Mouse (Mus musculus) heart, postnatal 25 days (tissue): ENCODE results near the gene Tanc1. TPM values are rescaled to one million over a fixed set of nuclear protein-coding genes. Genes with fewer than 3 reads are reported as not detected.

ENCODE experiments used
- DNase-seq: peaks from one replicate; pipeline ENCODE4 v3.0.0; 2022; ENCODE audit warnings: low spot score
- intact Hi-C: fragments of 180-260 bp; cut with DNase I; formaldehyde crosslinking; loops from one replicate; pipeline ENCODE4 v1.15.1; 2025
- total RNA-seq, 2 experiments: library from RNA; stranded (reverse); gene quantifications; 2 replicates each; pipeline ENCODE4 v1.2.3; 2021

Tanc1 gene
- total RNA-seq, 2 experiments from 2014 or later, result 27.1 to 29.3 TPM

DNA sequence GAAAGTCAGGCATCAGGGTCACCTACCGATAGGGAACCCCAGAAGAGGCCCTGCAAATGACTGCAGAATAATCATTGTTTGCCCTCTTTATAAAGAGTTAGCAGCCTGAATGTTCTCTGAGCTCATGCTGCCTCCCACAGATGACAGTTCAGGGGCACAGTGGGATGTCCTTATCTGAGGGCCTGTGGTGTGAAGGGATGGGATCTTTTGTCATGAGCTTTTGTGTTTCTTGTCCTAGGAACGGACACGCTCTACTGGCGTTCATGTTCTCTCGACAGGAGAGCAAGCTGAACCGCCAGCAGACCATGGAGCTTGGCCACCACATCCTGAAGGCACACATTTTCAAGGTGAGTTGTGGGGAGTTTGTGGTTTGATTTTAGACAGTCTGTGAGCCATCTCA, 194.2 kb downstream of the Tanc1 start:
- intact Hi-C loops, result no loop called here
- no peak for DNase-seq

DNA sequence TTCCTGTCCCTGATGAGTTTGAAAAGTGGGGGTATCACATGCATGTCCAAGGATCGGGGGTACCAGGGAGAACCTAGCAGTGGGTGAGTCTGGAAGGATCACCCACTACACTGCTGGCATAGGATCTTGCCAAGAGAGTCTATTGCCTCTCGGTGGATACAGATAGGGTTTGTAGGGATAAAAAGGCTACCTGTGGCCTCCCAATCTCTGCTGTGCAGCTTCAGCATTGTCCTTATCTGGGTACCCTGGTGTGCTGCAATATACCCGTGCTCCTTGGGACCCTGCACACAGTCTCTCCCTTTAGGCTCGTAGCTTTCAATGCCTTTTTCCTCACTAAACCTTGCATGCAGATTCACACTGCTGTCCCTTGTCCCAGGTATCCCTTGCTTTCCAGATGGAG, 196.8 kb downstream of the Tanc1 start:
- no peak for DNase-seq
- intact Hi-C loops, result no loop called here

DNA sequence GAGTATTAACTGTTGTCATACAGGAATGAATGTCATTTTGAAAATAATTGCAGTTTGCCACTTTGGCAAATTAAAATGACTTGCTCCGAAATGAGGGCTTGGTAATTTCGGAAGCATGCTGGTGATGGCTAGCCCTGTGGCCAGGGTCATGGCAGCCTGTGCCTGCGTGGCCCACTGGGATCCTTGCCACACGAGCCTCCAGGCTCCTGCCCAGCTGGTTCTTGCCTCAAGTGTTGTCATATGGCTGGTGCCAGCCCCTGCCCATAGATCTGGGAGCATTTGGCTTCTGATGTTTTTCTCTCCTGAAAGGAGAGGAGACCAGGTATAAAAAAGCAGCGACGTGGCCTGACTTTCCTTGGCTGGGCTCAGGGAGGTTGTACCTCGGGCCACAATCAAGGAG, 198.2 kb downstream of the Tanc1 start:
- DNase-seq, result no peak
- intact Hi-C loops, result no loop called here

DNA sequence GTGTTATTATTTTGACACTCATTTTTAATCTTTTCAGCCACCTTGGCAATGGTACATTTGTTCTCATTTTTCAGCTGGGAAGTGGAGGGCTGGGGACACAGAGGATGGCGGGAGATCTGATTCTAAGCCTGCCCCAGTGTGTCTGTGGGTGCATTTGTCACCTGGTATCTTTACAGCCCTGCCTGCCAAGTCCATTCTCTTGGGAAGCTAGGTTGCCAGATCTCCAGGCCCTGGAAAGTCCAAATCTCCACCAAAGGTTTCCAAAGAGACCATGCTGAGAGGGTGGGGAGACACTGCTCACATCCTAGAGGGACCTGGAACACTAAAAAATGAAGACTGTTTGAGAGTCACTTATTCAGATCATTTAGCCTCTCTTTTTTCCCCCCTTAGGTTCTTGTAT, 199.4 kb downstream of the Tanc1 start:
- intact Hi-C loops, result no loop called here
- DNase-seq, result no peak

DNA sequence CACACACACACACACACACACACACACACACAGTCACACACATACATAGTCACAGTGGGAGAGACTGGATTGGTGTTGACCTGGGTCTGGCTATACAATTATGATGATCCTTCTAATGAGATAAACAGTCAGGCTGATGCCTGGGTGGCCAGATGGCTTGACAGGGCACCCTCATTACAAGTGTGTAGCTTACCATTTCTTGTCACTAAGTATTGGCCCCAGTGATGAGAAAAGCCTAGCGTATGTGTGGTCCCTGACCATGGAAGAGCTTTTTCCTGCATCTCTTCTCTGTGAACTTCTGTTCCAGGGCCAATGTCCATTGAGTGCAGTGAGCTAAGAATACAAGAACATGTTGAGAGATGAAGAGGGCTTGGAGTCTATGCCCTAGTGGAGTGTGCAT, 200.8 kb downstream of the Tanc1 start:
- DNase-seq, result no peak
- intact Hi-C loops, result no loop called here

DNA sequence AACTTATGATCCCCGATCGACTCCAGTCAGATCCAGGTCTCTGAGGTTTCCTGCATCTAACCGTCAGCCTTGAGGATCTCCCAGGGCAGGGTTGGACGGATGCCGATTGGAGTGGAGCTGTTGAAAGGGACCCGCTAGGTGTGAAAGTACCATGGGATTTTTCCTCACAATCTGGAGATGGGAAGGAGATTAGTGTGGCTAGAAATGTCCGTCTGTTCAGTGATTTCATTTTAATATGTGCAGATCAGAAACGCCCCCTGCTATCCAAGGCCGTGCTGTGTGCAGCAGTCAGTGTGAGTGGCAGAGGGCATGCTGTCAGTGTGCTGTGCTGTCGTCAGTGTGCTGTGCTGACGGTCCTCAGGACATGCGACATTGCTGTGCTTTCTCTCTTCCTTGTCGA, 201.6 kb downstream of the Tanc1 start:
- DNase-seq, result no peak
- intact Hi-C loops, result no loop called here

DNA sequence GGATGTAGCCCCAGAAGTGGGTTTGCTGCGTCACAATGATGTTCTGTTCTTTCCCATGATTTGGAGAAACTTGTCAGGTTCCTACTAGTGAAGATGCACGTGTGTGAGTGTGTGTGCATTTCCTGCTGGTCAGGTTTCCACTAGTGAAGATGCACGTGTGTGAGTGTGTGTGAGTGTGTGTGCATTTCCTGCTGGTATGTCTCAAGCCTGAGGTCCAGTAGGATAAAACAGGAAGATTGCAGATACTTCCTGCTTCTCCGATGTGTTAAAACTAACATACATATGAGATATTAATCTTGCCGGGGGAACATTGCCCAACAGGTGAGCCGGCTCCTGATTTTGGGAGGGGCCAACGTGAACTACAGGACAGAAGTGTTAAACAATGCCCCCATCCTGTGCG, 203.2 kb downstream of the Tanc1 start:
- DNase-seq, result no peak
- intact Hi-C loops, result no loop called here

DNA sequence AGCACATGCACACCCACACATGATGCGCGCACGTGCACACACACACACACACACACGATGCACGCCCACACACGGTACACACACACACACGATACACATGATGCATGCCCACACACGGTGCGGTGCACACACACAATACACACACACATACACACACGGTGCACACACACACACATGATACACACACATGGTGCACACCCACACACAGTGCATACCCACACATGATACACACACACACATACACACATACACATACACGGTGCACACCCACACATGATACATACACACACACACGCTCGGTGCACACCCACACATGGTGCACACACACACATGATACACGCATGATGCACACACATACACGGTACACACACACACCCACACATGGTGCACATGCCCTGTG, 206.8 kb downstream of the Tanc1 start:
- intact Hi-C loops, result no loop called here
- DNase-seq, result no peak

DNA sequence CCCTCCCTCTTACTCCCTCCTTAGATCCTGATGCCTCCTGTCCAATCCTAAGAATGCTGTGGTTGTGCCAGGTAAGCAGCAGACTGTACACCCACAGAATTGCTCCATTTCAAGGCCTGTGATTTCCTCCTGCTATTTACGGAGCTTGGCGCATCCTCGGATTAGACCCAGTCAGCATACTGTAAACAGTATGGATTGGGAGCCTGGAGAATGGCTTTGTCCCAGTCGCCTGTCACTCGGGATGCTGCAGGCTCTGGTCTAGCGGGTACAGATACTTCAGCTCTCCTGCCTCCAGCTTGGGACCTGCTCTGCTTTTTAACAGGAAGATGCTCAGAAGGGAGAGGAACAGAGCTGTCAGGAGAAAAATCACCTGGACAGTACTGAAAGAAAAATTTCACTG, 207.6 kb downstream of the Tanc1 start:
- intact Hi-C loops, result no loop called here

DNA sequence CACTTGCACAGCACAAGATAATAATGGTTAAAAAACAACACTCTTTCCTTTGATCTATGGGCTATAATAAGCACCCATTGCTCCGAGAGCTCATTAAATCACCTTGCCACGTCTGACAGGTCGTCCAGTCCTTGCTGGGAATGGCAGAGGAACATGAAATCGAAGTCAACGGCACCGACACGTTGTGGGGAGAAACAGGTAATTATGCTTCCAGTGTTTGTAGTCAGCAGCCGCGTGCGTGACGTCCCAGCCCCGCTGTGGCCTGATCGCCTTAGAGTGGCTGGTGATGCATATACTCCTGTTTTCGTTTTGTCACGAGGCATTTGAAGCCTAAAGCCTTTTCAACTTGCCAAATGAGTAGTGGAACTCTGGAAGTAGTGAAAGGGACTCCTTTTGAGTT, 208.2 kb downstream of the Tanc1 start:
- intact Hi-C loops, result no loop called here
- no peak for DNase-seq

More for the DNA sequence above, 207.6 kb downstream of the Tanc1 start:
- DNase-seq, result no peak

DNA sequence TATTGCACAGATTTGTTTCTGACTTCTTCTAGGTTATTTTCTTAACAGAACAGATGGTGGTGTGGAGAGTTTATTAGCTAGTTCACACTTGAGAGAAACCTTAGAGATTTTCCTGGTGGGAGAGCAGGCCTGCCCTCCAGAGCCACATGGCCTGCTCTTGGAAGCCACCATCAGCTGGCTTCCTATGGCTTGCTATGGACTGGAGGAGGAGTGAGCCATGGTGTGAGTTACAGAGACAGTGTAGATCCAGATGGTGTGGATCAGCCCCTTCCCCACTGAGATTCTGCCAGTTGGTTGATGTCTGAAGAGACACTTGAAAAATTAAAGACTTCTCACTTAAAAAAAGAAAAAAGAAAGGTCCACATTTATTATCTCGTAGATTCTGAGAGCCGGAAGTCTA, 209.2 kb downstream of the Tanc1 start:
- DNase-seq, result no peak
- intact Hi-C loops, result no loop called here

DNA sequence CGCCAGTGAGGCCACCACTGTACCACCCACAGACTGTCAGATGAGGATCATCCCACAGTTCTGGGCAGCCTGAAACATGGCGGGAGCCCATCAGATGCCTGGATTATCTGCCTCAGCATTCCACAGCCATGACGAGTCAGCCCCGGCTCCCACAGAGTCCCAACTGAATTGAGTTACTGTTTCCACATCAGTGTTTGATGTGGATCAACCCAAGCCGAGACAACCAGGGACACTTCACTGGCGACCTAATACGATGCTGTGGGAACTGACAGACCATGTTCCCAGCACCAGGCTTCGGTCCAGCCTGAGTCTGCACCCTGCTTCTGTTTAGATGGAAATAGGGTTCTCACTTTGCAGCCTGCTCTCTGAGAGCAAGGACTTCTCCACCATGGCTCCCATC, 212.4 kb downstream of the Tanc1 start:
- peak; percentile 50 for DNase-seq
- intact Hi-C loops, result no loop called here

DNA sequence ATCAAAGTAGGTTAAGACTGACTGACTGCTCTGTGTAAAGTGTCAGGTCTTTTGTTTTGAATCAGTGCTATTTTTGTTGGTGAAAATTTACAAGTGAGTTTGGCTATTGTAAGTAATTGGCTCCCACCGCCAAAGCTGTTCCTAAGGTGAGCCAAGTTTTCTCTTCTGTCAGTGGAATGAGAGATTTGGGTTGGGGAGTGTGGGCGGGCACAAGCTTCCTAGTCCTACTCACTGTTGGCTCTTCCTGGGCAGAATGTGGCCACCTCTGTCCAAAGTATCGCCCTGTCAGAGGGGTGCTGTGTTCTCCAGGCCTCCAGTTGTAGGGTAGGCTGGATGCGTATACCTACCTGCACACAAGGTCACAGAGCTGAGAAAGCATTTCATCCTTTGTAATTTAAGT, 213.5 kb downstream of the Tanc1 start:
- DNase-seq, result no peak
- intact Hi-C loops, result no loop called here

DNA sequence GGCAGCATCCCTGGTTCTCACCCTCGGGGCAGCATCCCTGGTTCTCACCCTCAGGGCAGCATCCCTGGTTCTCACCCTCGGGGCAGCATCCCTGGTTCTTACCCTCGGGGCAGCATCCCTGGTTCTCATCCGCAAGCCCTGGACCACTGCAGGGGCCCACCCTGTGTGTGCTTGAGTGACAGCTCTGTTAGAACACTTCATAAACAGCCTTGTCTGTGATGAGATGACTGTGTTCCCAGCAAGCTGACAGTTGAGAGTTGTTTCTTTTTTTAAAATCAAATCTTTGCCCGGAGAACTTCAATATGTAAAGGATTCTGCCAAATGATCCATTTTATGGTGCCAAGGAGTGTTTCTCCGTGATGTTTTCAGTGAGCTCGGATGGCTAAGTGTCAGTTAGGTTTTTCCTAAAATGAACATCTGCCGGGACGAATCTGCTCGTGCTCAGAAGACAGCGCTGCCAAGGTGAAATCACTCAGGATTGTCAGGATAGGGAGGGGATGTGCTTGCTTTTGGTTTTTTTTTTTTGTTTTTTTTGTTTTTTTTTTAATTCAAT, 216.3 kb downstream of the Tanc1 start:
- intact Hi-C loops, result no loop called here
- DNase-seq, result no peak

DNA sequence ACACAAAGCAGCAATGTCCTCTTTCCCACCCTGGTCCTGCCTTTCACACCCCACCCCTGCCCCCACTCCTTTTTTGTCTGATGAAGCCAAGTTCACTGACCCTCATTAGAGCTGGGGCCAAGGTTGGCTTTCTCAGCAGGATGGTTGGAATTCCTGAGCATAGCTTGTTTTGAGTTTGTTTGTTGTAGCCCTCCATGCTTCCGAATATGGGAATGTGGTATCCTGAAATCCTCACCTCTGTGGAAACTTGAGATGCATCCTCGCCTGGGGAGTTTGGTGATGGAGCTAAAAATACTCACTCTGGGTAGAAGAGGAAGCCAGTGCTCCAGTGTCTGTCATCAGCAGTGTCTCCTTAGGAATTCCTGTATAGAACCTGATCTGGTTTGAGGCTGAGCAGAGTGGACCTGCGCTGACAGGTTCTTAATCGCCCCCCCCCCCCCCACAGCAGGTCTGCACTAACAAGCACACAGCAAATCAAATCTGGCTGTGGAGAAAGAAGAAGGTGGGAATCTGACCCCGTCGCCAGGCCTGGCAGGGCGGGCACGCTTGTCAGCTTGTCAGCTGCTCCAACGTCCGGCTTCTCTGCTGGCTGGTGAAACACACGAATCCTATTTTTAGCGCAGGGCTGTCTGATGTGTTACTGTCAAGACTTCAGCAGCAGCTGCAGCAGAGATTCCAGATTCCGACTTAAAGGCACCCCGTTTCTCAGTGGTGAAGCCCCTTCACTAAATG, 217.1 kb downstream of the Tanc1 start:
- peak; percentile 31 for DNase-seq
- intact Hi-C loops, result no loop called here

DNA sequence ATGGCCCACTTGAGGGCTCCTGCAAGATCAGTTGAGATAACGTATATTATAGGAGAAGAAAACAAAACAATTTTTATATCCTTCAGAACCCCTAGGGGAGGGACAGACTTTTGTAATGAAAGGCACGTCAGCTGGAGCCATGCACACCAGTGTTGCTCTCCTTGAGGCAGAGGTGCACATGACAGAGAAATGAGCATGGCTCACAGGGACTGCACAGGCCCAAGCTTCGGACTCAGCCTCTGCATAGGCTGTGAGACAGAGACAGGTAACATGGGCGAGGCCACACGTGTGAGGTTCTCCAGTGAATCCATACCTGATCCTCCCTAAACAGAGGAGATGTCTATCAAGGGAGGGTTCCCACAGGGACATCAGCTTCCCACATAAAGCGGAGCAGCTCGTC, 217.9 kb downstream of the Tanc1 start:
- intact Hi-C loops, result loop anchor here (2.0 to 5.0 kb wide), 3 partner anchors 133 to 589 kb away; partner anchors contain the start of genes Baz2b and March7
- DNase-seq, result no peak

DNA sequence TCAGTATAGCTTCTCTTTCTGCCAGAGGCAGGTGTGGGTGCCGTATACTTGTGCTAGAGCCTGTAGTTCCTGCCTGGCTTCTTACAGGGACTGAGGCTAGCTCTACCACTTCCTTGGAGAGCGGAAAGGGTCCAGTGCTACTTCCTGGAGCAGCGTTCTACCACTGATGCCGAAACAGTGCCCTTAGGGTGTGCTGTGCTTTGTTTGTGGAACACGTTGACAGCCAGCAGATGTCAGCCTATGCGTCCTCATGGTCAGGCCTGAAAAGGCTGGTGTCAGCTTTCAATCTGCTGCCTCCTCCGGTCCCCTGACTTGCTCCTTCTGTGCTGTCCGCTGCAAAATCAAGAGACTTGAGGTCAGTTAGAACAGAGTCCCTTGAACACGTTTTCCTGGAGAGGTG, 218.3 kb downstream of the Tanc1 start:
- intact Hi-C loops, result loop anchor here (2.0 to 5.0 kb wide), 3 partner anchors 132 to 589 kb away; partner anchors contain the start of genes Baz2b and March7
- DNase-seq, result no peak

DNA sequence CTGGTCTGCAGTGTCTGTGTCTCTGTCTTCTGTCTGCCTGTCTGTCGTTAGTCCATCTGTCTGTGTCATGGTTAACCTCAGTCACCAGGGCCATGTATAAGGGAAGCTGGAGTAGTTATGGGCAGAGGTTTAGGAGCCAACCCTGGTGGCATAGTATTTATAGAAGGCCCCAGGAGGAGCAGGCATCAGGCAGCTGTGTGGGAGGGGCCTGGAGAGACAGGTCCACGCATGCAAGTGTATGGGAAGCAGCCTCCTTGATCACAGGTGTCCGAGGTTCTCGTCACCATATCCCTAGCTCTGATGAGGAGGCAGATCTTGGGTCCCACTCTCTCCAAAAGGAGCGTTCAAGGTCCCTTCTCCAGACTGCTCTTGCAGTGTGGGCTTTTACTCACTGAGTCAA, 219.1 kb downstream of the Tanc1 start:
- intact Hi-C loops, result loop anchor here (2.0 to 5.0 kb wide), 3 partner anchors 131 to 588 kb away; partner anchors contain the start of genes Baz2b and March7
- no peak for DNase-seq

DNA sequence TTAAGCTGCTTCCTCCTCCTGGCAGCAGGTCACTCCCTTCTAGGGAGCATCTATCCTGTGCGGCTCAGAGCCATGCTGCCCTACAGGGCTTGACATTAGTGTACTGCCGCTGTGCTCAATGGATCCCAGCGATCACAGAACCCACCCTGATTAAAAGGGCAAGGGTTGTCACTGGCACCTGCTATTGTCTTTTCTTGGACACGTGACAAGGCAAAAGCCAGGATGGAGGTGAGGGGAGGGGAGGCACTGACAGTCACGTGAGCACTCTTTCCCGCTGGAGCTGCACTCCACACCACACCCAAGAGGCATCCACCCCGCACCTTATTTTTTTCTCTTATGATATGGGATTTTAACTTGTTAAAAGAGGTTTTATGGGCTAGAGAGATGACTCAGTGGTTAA, 220.0 kb downstream of the Tanc1 start:
- intact Hi-C loops, result loop anchor here (2.0 to 5.0 kb wide), 3 partner anchors 130 to 587 kb away; partner anchors contain the start of genes Baz2b and March7
- no peak for DNase-seq

DNA sequence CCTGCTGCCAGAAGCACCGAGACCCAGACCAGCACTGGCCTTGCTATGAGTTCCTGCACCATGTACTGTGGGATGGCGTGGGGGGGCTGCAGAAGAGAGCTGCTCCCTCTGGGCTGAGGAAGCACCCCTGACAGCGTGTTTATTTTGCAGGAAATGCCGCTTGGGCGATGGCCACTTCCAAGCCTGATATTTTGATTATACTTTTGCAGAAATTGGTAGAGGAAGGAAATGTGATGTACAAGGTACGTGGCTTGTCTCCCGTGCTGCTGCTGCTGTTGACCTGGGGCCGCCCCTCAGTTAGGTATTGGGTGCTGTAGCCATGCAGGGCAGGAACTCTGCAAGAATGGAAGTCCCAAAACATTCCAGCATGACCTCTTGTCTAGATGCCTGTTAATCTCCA, 227.0 kb downstream of the Tanc1 start:
- intact Hi-C loops, result no loop called here

DNA sequence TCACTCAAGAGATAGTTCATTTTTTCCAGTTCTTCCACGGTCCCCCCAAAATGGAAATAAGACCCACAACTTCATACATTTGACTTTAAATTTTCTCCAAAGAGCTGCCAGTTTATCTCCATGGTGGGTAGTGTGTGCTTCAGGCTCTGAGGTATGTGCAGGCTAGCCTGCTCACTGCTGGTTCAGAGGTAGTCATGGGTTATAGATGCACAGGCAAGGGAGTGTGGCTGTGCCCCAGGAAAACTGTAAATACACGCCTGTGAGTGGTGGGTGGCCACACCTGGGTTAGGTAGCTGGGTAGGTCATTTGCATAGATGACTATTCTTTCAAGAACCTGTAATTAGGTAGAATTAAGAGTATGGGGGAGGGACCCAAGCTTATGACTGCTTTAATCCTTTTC, 227.9 kb downstream of the Tanc1 start:
- intact Hi-C loops, result no loop called here
- DNase-seq, result no peak

More for the DNA sequence above, 227.0 kb downstream of the Tanc1 start:
- peak; percentile 37 for DNase-seq

DNA sequence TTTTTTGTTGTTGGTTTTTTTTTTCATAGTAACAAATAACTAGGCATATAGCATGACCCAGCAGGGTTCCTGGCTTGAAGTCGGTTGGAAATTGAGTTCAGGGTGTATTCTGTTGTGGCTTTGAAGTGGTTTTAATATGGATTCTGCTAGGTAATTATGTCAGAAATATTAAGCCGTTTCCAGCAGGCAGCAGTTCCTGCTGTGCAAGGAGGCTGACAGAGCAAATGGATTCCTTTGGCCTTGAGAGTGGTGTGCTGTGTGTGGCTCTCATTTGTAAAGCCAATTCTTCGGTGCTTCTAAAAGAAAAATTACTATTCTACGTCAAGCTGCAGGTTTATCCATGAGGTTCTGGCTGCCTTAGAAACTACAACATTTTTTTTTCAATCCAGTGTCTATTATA, 228.3 kb downstream of the Tanc1 start:
- DNase-seq, result no peak
- intact Hi-C loops, result no loop called here
